Mouse (Mus musculus) urinary bladder, adult 2 months (tissue): Measurements from ENCODE around the gene Il31. TPM values are rescaled to one million over a fixed set of nuclear protein-coding genes. Genes with fewer than 3 reads are reported as not detected.

Experiments
- DNase-seq: peaks from one replicate; pipeline ENCODE4 v3.0.0; 2022; ENCODE audit warnings: low spot score
- polyA plus RNA-seq: library from polyadenylated mRNA; depleted of rRNA; stranded (reverse); fragments of >200 nt; gene quantifications from 2 replicates; pipeline ENCODE4 v1.2.3, GENCODE M21; 2012; rRNA removed

Il31 gene
- polyA plus RNA-seq, 1 experiment = not detected

GRCm38 (mm10) chr5:123473817-123474216, 15.5 kb downstream of the Il31 start:
- no peak for DNase-seq

- no peak for DNase-seq
Observed at GRCm38 (mm10) chr5:123470784-123471400, 18.4 kb downstream of the Il31 start.

GRCm38 (mm10) chr5:123464638-123465037, 24.7 kb downstream of the Il31 start:
- DNase-seq = no peak

- DNase-seq = no peak
Observed at GRCm38 (mm10) chr5:123461420-123461819, 27.9 kb downstream of the Il31 start.

DNA sequence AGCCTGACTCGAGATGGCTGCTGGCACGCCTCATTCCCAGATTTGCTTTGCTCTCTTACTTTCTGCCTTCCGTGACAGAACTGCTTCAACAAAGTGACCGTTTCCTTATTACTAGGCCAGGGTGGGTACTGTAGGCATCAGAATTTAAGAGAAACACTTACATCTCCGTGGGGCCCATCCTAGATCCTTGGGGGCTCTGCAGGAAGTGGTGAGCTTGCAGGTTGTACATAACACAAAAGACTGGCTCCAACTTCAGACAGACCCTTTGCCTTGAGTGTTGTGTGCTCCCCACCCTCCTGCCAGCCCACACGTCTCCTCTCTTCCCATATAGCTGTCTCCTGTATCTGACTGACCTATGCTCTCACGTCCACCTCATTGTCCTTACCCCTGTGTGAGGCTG, 37.4 kb downstream of the Il31 start:
- no peak for DNase-seq

DNA sequence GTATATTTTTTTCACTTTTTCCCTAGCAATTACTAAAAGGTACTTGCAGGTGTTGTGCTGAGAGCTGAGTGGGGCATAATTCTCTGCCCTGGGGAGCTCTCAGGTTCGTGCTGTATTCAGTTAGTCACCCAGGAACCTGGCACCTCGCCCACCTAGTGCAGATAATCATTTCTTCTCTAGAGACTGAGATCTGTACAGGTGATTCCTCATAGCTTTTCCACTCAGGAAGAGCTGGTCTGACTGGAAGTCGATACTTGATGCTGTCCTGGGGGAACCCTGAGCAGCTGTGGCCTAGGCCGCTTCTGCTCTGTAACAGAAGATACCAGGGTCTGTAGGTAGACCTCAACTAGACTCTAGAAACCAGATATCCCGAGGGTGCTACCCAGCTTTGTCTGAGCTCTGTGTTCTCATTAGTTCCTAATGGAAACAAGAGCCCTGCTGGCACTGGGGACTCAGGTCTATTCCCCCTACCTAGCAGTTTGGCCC, 44.4 kb downstream of the Il31 start:
- DNase-seq = no peak

DNA sequence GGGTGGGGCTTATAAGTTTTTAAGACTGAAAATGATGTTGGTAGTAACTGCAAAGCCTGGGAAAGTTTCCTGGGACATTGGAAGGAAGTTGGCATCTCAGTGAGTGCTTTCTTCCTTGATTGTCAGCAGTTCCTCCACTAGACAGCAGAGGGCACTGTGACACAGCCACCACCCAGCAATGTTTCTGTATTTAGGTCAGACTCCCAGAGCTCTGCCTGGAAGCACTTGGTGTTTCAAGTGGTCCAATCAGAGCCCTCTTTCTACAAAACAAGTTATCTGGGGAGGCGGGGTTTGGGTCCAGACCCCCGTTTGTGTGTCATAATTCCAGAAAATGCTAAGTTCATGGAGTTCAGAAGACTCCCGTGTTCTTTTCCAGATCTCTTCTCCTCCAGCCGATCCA, 45.2 kb downstream of the Il31 start:
- DNase-seq = no peak

DNA sequence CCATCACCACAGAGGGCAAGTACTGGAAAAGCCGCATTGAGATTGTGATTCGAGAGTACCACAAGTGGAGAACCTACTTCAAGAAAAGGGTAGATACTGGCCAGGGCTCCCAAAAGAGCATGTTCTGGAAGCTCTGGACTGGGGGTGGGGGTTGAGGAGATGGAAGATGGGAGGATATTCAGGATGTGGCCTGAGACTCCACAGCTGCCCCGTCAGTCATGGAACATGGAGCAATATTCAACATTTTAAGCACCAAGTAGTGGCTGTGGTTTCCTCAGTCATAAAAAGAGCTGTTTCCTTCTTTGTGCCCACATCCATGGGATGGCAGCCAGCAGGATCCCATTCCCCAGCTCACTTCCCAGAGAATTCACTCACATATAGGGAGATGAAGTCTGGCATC, 47.0 kb downstream of the Il31 start:
- no peak for DNase-seq

GRCm38 (mm10) chr5:123440664-123441063, 48.6 kb downstream of the Il31 start:
- DNase-seq = no peak

GRCm38 (mm10) chr5:123439941-123440340, 49.3 kb downstream of the Il31 start:
- no peak for DNase-seq

DNA sequence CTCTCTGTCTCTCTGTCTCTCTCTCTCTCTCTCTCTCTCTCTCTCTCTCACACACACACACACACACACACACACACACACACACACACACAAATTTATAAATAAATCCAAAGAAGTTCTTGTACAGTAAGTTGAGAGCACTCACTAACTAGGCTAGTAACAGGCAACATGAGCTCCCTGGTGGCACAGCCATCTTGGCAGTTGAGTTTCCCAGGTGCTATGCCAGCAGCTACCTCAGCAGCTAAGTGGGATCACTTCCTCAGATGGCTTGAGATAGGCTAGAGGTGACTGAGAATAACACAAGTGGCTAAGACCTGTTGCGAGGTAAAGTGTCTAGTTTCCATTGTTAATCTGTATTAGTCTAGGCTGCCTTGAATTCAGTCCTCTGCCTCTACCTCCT, 50.0 kb downstream of the Il31 start:
- DNase-seq = no peak

DNA sequence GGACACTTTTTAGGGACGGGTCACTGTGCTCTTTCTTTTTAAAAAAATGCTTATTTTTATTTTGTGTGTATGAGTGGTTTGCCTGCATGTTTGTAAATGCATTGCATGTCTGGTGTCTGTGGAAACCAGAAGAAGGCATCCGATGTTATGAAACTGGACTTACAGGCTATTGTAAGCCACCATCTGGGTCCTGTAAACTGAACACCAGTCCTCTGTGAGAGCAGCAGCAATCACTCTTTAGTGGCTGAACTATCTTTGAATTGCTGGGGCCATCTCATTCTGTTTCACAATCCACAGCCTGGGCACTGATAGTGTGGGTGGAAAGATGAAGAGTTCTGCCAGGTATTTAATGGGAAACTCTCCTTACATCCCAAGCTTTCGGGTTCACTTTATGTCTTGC, 50.9 kb downstream of the Il31 start:
- DNase-seq = no peak

DNA sequence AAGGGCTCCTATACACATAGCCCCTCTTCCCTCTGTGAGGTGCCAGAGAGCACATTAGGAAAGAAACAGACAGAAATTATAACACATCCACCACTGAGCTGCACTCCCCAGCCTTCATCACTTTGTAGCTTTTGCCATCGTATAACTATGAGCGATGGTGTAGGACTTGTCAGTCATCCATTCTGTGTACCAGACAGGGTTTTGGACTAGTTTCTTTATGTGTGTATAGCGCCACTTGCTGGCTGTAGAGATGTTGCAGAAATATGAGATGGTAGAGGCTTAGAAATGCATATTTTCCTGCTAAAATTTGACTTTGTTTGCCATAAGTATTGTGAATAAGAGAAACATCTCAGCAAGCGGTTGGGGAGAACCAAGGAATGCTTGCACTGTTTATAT, 52.5 kb downstream of the Il31 start:
- no peak for DNase-seq

GRCm38 (mm10) chr5:123436071-123436779, 53.1 kb downstream of the Il31 start:
- no peak for DNase-seq

DNA sequence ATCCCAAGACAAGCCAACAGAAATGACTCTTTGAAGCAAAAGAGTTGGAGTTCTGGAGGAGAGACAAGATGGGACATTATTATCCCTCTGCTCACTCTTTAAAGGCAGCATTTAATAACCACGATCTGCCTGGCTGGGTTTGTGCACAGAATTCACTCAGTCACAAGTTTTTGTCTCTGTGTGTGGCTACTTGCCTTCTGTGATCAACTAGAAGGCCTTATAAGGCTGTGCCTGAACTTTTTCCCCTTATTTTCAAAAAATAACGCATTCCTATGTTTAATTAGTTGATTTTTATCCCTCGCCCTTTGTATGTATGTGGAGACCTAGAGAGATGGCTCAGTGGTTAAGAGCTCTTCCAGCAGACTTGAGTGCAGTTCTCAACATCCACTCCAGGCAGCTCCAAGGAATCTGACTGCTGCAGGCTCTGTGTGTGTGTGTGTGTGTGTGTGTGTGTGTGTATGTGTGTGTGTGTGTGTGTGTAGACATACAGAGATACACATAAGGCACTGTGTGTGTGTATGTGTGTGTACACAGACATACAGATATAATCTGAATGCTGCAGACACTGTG, 56.9 kb downstream of the Il31 start:
- DNase-seq = no peak

DNA sequence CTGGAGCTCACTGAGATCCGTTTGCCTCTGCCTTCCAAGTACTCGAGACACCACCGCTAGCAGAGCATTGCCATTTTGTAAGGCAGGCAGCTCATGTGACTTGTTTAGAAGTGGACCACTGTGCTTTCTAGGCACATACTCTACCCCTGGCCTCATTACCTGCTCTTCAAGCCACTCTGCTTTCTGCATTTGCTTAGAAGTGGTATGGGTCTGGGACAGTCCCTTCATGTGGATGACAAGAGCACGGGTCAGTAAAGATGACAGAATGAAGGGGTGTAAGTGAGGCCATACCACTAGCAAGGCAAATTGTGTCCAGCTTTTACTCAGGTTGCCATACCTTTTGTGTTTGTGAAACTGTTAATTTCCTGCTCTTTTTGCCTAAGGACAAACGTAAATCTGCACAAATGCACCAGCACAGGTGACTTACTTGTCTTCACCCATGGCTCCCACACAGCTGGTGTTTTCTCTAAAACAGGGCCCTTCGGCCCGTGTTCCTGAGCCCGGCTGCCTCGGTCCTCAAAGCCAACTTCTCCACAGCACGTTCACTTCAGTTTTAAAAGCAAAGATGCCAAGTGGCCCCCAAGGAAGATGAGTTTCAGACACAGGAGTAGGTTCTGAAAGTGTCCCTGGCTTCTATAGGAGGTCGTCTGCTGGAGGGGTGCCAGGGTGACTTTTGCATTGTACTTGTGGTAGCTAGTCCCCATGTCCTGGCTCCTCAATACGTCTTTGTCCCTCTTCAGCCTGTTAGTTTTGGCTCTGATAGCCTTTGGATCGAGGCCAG, 57.6 kb downstream of the Il31 start:
- DNase-seq = no peak

Other genes starting within 250 kb of the Il31 start
- 4.1 and 4.8 TPM in 2 replicates for gene Wdr66, start 237.4 kb downstream of the Il31 start, polyA plus RNA-seq
- 10.5 and 14.8 TPM in 2 replicates for gene Bcl7a, start 145.7 kb downstream of the Il31 start, polyA plus RNA-seq
- 27.6 and 28.0 TPM in 2 replicates for gene Mlxip, start 94.7 kb downstream of the Il31 start, polyA plus RNA-seq
- not detected in 2 replicates for gene Lrrc43, start 184 bp downstream of the Il31 start, polyA plus RNA-seq
- gene B3gnt4, start 21.0 kb upstream of the Il31 start, polyA plus RNA-seq = 0.13 and 0.15 TPM in 2 replicates
- 71.7 and 83.8 TPM in 2 replicates for gene Diablo, start 34.7 kb upstream of the Il31 start, polyA plus RNA-seq
- 0.51 and 1.1 TPM in 2 replicates for gene Gm49027, start 36.0 kb upstream of the Il31 start, polyA plus RNA-seq
- 14.6 and 17.7 TPM in 2 replicates for gene Vps33a, start 83.5 kb upstream of the Il31 start, polyA plus RNA-seq
- 50.5 and 57.5 TPM in 2 replicates for gene Clip1, start 195.1 kb upstream of the Il31 start, polyA plus RNA-seq
- gene Zcchc8, start 231.6 kb upstream of the Il31 start, polyA plus RNA-seq = 45.2 and 46.8 TPM in 2 replicates